Mouse (Mus musculus) cerebellum, postnatal 14 days (tissue): ENCODE results near the gene Neurod2.

Source experiments
- DNase-seq, 2 experiments: peaks; one replicate each; pipeline ENCODE4 v3.0.0; 2021; ENCODE audit warnings: mixed read lengths in 2 of 2

Gene Neurod2

GRCm38 (mm10) chr11:98313790-98314323 lies 15.6 kb downstream of the Neurod2 start:
- peak; percentile 80 to 81 for DNase-seq

GRCm38 (mm10) chr11:98298484-98299205 lies 30.8 kb downstream of the Neurod2 start:
- peak in 1 of 2 experiments; percentile 43 for DNase-seq

- DNase-seq: peak; percentile 25 to 45
Observed at GRCm38 (mm10) chr11:98297778-98298177, 31.7 kb downstream of the Neurod2 start.

GRCm38 (mm10) chr11:98296916-98297315 lies 32.5 kb downstream of the Neurod2 start:
- no peak for DNase-seq

- peak; percentile 63 to 73 for DNase-seq
Observed at GRCm38 (mm10) chr11:98296277-98296676, 33.2 kb downstream of the Neurod2 start.

GRCm38 (mm10) chr11:98295013-98295585 lies 34.3 kb downstream of the Neurod2 start:
- DNase-seq: peak; percentile 52 to 59

- DNase-seq: peak; percentile 98
Observed at GRCm38 (mm10) chr11:98294188-98295012, 35.0 kb downstream of the Neurod2 start.

GRCm38 (mm10) chr11:98293070-98293469 lies 36.4 kb downstream of the Neurod2 start:
- DNase-seq: no peak

GRCm38 (mm10) chr11:98290906-98291305 lies 38.5 kb downstream of the Neurod2 start:
- DNase-seq: peak in 1 of 2 experiments; percentile 45

GRCm38 (mm10) chr11:98289873-98290272 lies 39.6 kb downstream of the Neurod2 start:
- DNase-seq: peak; percentile 80 to 86

- peak; percentile 40 to 58 for DNase-seq
Observed at GRCm38 (mm10) chr11:98287961-98288360, 41.5 kb downstream of the Neurod2 start.

- peak in 1 of 2 experiments; percentile 42 for DNase-seq
Observed at GRCm38 (mm10) chr11:98287531-98287930, 41.9 kb downstream of the Neurod2 start.

GRCm38 (mm10) chr11:98285368-98285767 lies 44.1 kb downstream of the Neurod2 start:
- DNase-seq: no peak

GRCm38 (mm10) chr11:98284230-98284629 lies 45.2 kb downstream of the Neurod2 start:
- DNase-seq: peak; percentile 62 to 70

GRCm38 (mm10) chr11:98283740-98284139 lies 45.7 kb downstream of the Neurod2 start:
- DNase-seq: peak in 1 of 2 experiments; percentile 30
